In the genomic region with DNA sequence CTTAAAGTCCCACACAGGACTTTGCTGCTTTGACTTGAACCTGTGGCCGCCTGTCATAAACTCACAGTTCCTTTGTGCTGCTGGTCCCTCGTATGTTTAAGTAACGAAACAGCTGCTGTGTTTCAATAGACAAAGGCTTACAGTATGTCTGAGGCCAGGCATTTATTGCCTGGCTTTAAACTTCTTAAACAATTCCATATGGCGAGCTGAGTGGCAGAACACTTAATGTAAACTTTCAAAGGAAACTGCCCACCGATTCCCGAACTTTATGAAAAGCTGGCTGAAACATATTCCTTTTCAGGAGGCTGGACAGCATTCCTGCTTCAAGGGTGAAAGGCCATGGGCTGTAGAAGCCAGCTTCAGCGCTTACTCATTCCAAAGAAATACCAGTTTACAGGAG, we compare ENCODE assay signal across 16 mouse cellular contexts. TPM values are rescaled to one million over a fixed set of nuclear protein-coding genes. Genes with fewer than 3 reads are reported as not detected.
DNase-seq lines count a peak whose midpoint lies in the region; ATAC-seq and TF ChIP-seq lines count a peak whose summit lies in the region.
"Had no signal": no experiment of that assay in that cellular context is flagged by ENCODE, and none has a peak within 500 bp of the region (broad histone marks: within the 10 kb centered on the region; RNA-seq: fewer than 3 reads in every experiment).

No protein-coding gene starts in this region.

- no peak for ATAC-seq in hindbrain, embryonic 12.5 days (ENCODE audit: low FRiP score)
- ATAC-seq in hindbrain, postnatal 0 days = no peak
- ATAC-seq in limb, embryonic 14.5 days (ENCODE audit: low FRiP score, low read depth) = peak; percentile 80

- TF ChIP-seq CTCF in hindbrain, postnatal 0 days (IDR thresholded peaks at IDR 0.05; ENCODE audit: low read depth) = no peak

- no peak overlapping the region for H3K4me3 ChIP-seq in hindbrain, embryonic 12.5 days
- no peak overlapping the region for H3K4me3 ChIP-seq in hindbrain, postnatal 0 days (ENCODE audit: low read length)
- H3K4me3 ChIP-seq in embryonic facial prominence, embryonic 10.5 days = no peak overlapping the region
- H3K4me3 ChIP-seq in limb, embryonic 14.5 days (replicated peaks; ENCODE audit: low read length) = no peak overlapping the region

- H3K9ac ChIP-seq in hindbrain, embryonic 12.5 days = no peak overlapping the region
- H3K9ac ChIP-seq in hindbrain, postnatal 0 days (replicated peaks; ENCODE audit: low read length) = no peak overlapping the region
- 0 out of 2 replicates have a peak overlapping the region, but pooled peaks have one; percentile 5 for H3K9ac ChIP-seq in limb, embryonic 14.5 days (ENCODE audit: low read depth, low read length, severe bottlenecking)

- no peaks in the 10 kb centered on the region for H3K9me3 ChIP-seq in hindbrain, embryonic 12.5 days (replicated peaks)
- no peaks in the 10 kb centered on the region for H3K9me3 ChIP-seq in hindbrain, postnatal 0 days (ENCODE audit: low read length)
- H3K9me3 ChIP-seq in embryonic facial prominence, embryonic 10.5 days = no peaks in the 10 kb centered on the region
- no peaks in the 10 kb centered on the region for H3K9me3 ChIP-seq in limb, embryonic 14.5 days (ENCODE audit: control insufficient read depth, low read length)
- H3K9me3 ChIP-seq: G1E had no signal

- 55% methylated on average over 7 of the region's 7 CpGs for WGBS in hindbrain, embryonic 12.5 days
- 70% methylated on average over 7 of the region's 7 CpGs for WGBS in hindbrain, postnatal 0 days
- 23% methylated on average over 7 of the region's 7 CpGs for WGBS in embryonic facial prominence, embryonic 10.5 days
- WGBS in limb, embryonic 14.5 days = 11% methylated on average over 7 of the region's 7 CpGs

- H3K27me3 ChIP-seq in hindbrain, embryonic 12.5 days = no peaks in the 10 kb centered on the region
- no peaks in the 10 kb centered on the region for H3K27me3 ChIP-seq in hindbrain, postnatal 0 days (ENCODE audit: insufficient read depth, low read length)
- H3K27me3 ChIP-seq in embryonic facial prominence, embryonic 10.5 days (replicated peaks; ENCODE audit: low read depth, poor library complexity, severe bottlenecking) = no peaks in the 10 kb centered on the region
- no peaks in the 10 kb centered on the region for H3K27me3 ChIP-seq in limb, embryonic 14.5 days (ENCODE audit: control insufficient read depth, insufficient read depth, low read length)

- H3K27ac ChIP-seq in hindbrain, embryonic 12.5 days = peak overlapping the region; percentile 73
- H3K27ac ChIP-seq in hindbrain, postnatal 0 days = no peak overlapping the region
- H3K27ac ChIP-seq in embryonic facial prominence, embryonic 10.5 days (replicated peaks) = peak overlapping the region; percentile 88
- H3K27ac ChIP-seq in limb, embryonic 14.5 days (replicated peaks; ENCODE audit: low read depth, low read length) = peak overlapping the region; percentile 97

- H3K36me3 ChIP-seq in hindbrain, embryonic 12.5 days = no peaks in the 10 kb centered on the region
- H3K36me3 ChIP-seq in hindbrain, postnatal 0 days (ENCODE audit: insufficient read depth, low read length) = no peaks in the 10 kb centered on the region
- no peaks in the 10 kb centered on the region for H3K36me3 ChIP-seq in embryonic facial prominence, embryonic 10.5 days (replicated peaks)
- no peaks in the 10 kb centered on the region for H3K36me3 ChIP-seq in limb, embryonic 14.5 days (ENCODE audit: control insufficient read depth, insufficient read depth, low read length)
- H3K36me3 ChIP-seq: G1E had no signal

- H3K4me1 ChIP-seq in hindbrain, embryonic 12.5 days = peaks cover 16% of the 10 kb centered on the region; the same call in 1 of the 2 replicates
- no peaks in the 10 kb centered on the region for H3K4me1 ChIP-seq in hindbrain, postnatal 0 days (ENCODE audit: insufficient read depth, low read length)
- H3K4me1 ChIP-seq in embryonic facial prominence, embryonic 10.5 days = peaks cover 95% of the 10 kb centered on the region
- peaks cover 83% of the 10 kb centered on the region for H3K4me1 ChIP-seq in limb, embryonic 14.5 days (ENCODE audit: control insufficient read depth, insufficient read depth, low read length)

- DNase-seq in embryo, embryonic 10 days (ENCODE audit: low spot score) = peak; percentile 79
- no peak for DNase-seq in embryo, embryonic 9.5 days (ENCODE audit: extremely low spot score)
- no peak for DNase-seq in hindbrain, postnatal 0 days (ENCODE audit: low spot score)
- DNase-seq in embryonic facial prominence, embryonic 10.5 days (ENCODE audit: low spot score) = no peak
- peak; percentile 89 for DNase-seq in limb, embryonic 14.5 days (ENCODE audit: low spot score)
- no peak for DNase-seq in ovary, postnatal 36 days (ENCODE audit: low spot score)
- DNase-seq in c-Kit-positive CD71-positive TER-119-positive erythroid progenitor cells, embryonic 14.5 days (ENCODE audit: low spot score) = no peak
- DNase-seq: adrenal gland, adult 2 months; gastrocnemius, postnatal 25 days; kidney, adult 18-20 months; lung, postnatal 14 days; midbrain, embryonic 14.5 days; thymus, postnatal 25 days had no signal

- no peak overlapping the region for H3K4me2 ChIP-seq in hindbrain, embryonic 12.5 days (replicated peaks)
- no peak overlapping the region for H3K4me2 ChIP-seq in hindbrain, postnatal 0 days (ENCODE audit: low read depth, low read length)
- 0 out of 2 replicates have a peak overlapping the region, but pooled peaks have one; percentile 15 for H3K4me2 ChIP-seq in limb, embryonic 14.5 days (replicated peaks; ENCODE audit: low read depth, low read length, severe bottlenecking)

- TF ChIP-seq POLR2A in limb, embryonic 14.5 days (IDR thresholded peaks at IDR 0.05; ENCODE audit: borderline replicate concordance, extremely low read depth, insufficient read depth, insufficient read length) = no peak

RNA-seq across cellular contexts. Expression of gene 4930558K02Rik, which starts 37.5 kb away (rescaled TPM):
- polyA plus RNA-seq in hindbrain, embryonic 12.5 days (2016; fragmentation: Nextera tagmentation; extraction: Ambion mirVana) = not detected in 2 replicates
- total RNA-seq in hindbrain, postnatal 0 days (2014; rRNA removed) = not detected in 2 replicates
- polyA plus RNA-seq in hindbrain, postnatal 0 days (2015; fragmentation: Nextera tagmentation; extraction: Ambion mirVana) = 0.19 and 0.35 TPM in 2 replicates
- not detected in 2 replicates for polyA plus RNA-seq in embryonic facial prominence, embryonic 10.5 days (2016; fragmentation: Nextera tagmentation; extraction: Ambion mirVana)
- not detected in 2 replicates for polyA plus RNA-seq in limb, embryonic 14.5 days (2012; rRNA removed)
- polyA plus RNA-seq in limb, embryonic 14.5 days (2014; fragmentation: Nextera tagmentation; extraction: Ambion mirVana) = not detected in 2 replicates
- total RNA-seq: adrenal gland, adult 2 months; G1E; gastrocnemius, postnatal 25 days; left cerebral cortex, adult 18-20 months had no signal
- polyA plus RNA-seq: adrenal gland, adult 2 months; G1E; midbrain, embryonic 14.5 days had no signal

RNA-seq across cellular contexts. Expression of gene Pigc, which starts 48.0 kb away (rescaled TPM):
- 35.4 and 36.6 TPM in 2 replicates for polyA plus RNA-seq in hindbrain, embryonic 12.5 days (2016; fragmentation: Nextera tagmentation; extraction: Ambion mirVana)
- total RNA-seq in hindbrain, postnatal 0 days (2014; rRNA removed) = 8.4 and 12.6 TPM in 2 replicates
- 24.1 and 26.1 TPM in 2 replicates for polyA plus RNA-seq in hindbrain, postnatal 0 days (2015; fragmentation: Nextera tagmentation; extraction: Ambion mirVana)
- polyA plus RNA-seq in embryonic facial prominence, embryonic 10.5 days (2016; fragmentation: Nextera tagmentation; extraction: Ambion mirVana) = 27.2 and 27.8 TPM in 2 replicates
- polyA plus RNA-seq in limb, embryonic 14.5 days (2012; rRNA removed) = 36.9 and 45.4 TPM in 2 replicates
- polyA plus RNA-seq in limb, embryonic 14.5 days (2014; fragmentation: Nextera tagmentation; extraction: Ambion mirVana) = 51.3 and 52.8 TPM in 2 replicates

Comparison
In these comparisons a context has a peak if more than half of its experiments do, and no peak if none do; other contexts are left out.
1. DNase-seq: peak in embryo, embryonic 10 days (single experiment) and limb, embryonic 14.5 days (single experiment); none in embryo, embryonic 9.5 days (single experiment), hindbrain, postnatal 0 days (single experiment), embryonic facial prominence, embryonic 10.5 days (single experiment), ovary, postnatal 36 days (single experiment) and c-Kit-positive CD71-positive TER-119-positive erythroid progenitor cells, embryonic 14.5 days (single experiment).